Mouse (Mus musculus): Measurements from ENCODE around the gene Rph3al. TPM values are rescaled to one million over a fixed set of nuclear protein-coding genes. Genes with fewer than 3 reads are reported as not detected.

Gene Rph3al
- polyA plus RNA-seq, 1 experiment, result 12.6 TPM

DNA sequence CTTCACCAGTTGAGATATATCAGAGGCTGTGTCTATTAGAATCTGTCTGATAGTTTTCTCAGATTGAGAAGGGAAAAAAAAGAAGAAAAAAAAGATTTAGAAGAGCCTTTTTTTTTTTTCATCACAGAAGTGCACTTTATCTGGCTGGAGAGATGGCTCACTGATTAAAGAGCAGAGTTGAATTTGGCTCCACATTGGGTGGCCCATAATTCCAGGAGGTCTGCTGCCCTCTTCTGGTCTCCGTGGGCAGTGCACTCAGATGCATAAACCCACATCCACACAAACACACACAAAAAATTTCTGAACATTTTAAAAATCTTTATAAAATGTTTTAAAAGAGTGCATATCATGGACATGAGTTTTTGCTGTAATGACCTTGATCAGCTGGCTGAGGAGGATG is 35.8 kb upstream of the Rph3al start:
- no peak for TF ChIP-seq POLR2A (IDR thresholded peaks at IDR 0.05; ENCODE audit: low read depth, low read length)
- TF ChIP-seq CTCF (conservative IDR thresholded peaks at IDR 0.05; ENCODE audit: insufficient read depth, insufficient read length, low read depth, low read length), result peak; percentile 48
- Histone ChIP-seq H3K4me1 (ENCODE audit: control insufficient read depth, insufficient read depth, low read length) (no peaks in the 10 kb centered on the region), H3K4me3 (ENCODE audit: insufficient read depth, low read depth, low read length) (no peak overlapping the region), H3K27me3 (replicated peaks; ENCODE audit: control insufficient read depth, insufficient read depth, low read length) (no peaks in the 10 kb centered on the region), H3K36me3 (ENCODE audit: control insufficient read depth, insufficient read depth, low read length) (no peaks in the 10 kb centered on the region), H3K27ac (ENCODE audit: insufficient read depth, low read depth, low read length) (no peak overlapping the region)
- DNase-seq, result peak; percentile 17
- WGBS, result 94% methylated on average over 1 of the region's 1 CpGs

DNA sequence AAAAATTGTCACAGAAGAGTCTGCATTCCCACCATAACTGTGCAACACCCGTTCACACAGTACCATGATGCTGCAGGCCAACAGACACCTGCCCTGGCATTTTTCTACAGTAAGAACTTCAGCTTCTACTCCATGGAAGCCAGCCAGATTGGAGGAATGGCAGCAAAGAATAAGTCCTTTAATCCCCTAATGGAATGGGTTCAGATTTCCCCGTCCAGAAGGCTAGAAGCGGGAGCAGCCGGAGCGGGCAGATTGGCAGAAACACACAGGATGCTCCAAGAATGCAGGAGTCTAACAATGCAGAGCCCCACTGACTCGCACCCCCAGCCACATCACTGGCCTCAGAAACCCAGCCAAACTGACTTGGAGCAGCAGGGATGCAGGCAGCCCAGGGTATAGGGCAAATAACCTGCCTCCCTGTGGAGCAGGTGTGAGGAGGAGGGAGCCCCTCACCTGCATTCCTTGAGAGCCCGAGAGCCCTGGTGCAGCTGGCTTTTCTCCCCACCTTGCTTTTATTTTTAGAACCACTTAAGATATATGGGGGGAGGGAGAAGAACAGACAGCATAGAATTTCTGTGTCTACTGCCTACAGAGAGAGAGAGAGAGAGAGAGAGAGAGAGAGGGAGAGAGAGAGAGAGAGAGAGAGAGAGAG is 34.8 kb upstream of the Rph3al start:
- no peaks in the 10 kb centered on the region for H3K36me3 ChIP-seq (ENCODE audit: control insufficient read depth, insufficient read depth, low read length)
- DNase-seq, result no peak
- no peak for TF ChIP-seq POLR2A (IDR thresholded peaks at IDR 0.05; ENCODE audit: low read depth, low read length)
- no peak for TF ChIP-seq CTCF (conservative IDR thresholded peaks at IDR 0.05; ENCODE audit: insufficient read depth, insufficient read length, low read depth, low read length)
- no peak overlapping the region for H3K27ac ChIP-seq (ENCODE audit: insufficient read depth, low read depth, low read length)
- no peaks in the 10 kb centered on the region for H3K27me3 ChIP-seq (replicated peaks; ENCODE audit: control insufficient read depth, insufficient read depth, low read length)
- H3K4me1 ChIP-seq (ENCODE audit: control insufficient read depth, insufficient read depth, low read length), result no peaks in the 10 kb centered on the region
- H3K4me3 ChIP-seq (ENCODE audit: insufficient read depth, low read depth, low read length), result no peak overlapping the region
- 68% methylated on average over 7 of the region's 7 CpGs for WGBS

DNA sequence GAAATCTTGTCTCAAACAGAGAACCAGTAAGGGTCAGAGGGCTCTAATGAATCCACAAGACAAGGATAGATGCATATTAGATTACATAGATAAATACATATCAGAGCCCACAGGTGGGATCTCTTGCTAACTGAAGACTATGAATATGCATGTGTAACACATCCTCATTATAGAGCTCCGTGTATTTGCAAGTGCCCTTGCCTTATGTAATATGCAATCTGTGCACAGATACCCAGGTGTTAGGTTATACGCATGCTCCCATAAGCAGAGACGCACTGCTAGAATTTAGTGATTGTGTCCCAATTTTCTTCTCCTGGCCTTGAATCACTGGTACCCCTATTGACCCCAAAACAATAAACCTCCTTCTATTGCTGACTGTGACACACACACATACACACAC is 34.0 kb upstream of the Rph3al start:
- no peak overlapping the region for H3K4me3 ChIP-seq (ENCODE audit: insufficient read depth, low read depth, low read length)
- no peak for TF ChIP-seq POLR2A (IDR thresholded peaks at IDR 0.05; ENCODE audit: low read depth, low read length)
- no peak for TF ChIP-seq CTCF (conservative IDR thresholded peaks at IDR 0.05; ENCODE audit: insufficient read depth, insufficient read length, low read depth, low read length)
- H3K36me3 ChIP-seq (ENCODE audit: control insufficient read depth, insufficient read depth, low read length), result no peaks in the 10 kb centered on the region
- no peaks in the 10 kb centered on the region for H3K4me1 ChIP-seq (ENCODE audit: control insufficient read depth, insufficient read depth, low read length)
- no peak for DNase-seq
- WGBS, result 90% methylated on average over 3 of the region's 3 CpGs
- no peaks in the 10 kb centered on the region for H3K27me3 ChIP-seq (replicated peaks; ENCODE audit: control insufficient read depth, insufficient read depth, low read length)
- no peak overlapping the region for H3K27ac ChIP-seq (ENCODE audit: insufficient read depth, low read depth, low read length)

DNA sequence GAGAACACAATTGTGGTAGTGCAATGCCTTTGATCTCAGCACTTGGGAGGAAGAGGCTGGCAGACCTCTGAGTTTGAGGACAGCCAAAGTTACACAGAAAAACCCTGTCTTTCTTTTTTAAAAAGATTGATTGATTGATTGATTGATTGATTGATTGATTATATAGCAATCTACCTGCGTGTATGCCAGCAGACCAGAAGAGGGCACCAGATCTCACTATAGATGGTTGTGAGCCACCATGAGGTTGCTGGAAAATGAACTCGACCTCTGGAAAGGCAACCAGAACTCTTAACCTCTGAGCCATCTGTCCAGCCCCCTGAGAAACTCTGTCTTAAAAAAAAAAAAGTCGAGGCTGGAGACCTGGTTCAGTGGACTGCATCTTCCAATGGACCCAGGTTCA is 32.4 kb upstream of the Rph3al start:
- H3K27me3 ChIP-seq (replicated peaks; ENCODE audit: control insufficient read depth, insufficient read depth, low read length), result no peaks in the 10 kb centered on the region
- H3K4me1 ChIP-seq (ENCODE audit: control insufficient read depth, insufficient read depth, low read length), result peaks cover 2% of the 10 kb centered on the region; the same call in 1 of the 2 replicates
- TF ChIP-seq POLR2A (IDR thresholded peaks at IDR 0.05; ENCODE audit: low read depth, low read length) (no peak), CTCF (conservative IDR thresholded peaks at IDR 0.05; ENCODE audit: insufficient read depth, insufficient read length, low read depth, low read length) (peak; percentile 14; the same call in 1 of the 2 replicates)
- 30% methylated on average over 3 of the region's 3 CpGs for WGBS
- H3K27ac ChIP-seq (ENCODE audit: insufficient read depth, low read depth, low read length), result no peak overlapping the region
- H3K4me3 ChIP-seq (ENCODE audit: insufficient read depth, low read depth, low read length), result no peak overlapping the region
- H3K36me3 ChIP-seq (ENCODE audit: control insufficient read depth, insufficient read depth, low read length), result no peaks in the 10 kb centered on the region
- DNase-seq, result no peak

DNA sequence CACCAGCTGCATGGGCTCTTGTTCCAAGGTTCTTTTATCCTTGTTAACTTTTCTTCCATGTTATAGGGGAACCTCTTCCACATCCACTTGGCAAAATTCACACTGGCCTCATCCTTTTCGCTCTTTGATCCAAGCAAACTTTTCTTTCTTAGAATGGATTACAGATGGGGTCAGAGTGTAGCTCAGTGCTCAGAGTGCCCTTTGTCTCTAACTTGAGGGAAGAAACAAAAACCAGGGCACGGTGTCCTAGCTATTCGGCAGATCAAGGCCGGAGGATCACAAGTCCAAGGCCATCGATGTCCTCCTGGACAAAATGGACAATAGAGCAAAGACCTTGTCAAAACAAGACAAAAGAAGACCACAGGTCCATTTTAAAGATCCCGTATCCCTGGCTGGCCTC is 30.5 kb upstream of the Rph3al start:
- 79% methylated on average over 6 of the region's 6 CpGs for WGBS
- Histone ChIP-seq H3K4me1 (ENCODE audit: control insufficient read depth, insufficient read depth, low read length) (peaks cover 2% of the 10 kb centered on the region; the same call in 1 of the 2 replicates), H3K27me3 (replicated peaks; ENCODE audit: control insufficient read depth, insufficient read depth, low read length) (no peaks in the 10 kb centered on the region), H3K4me3 (ENCODE audit: insufficient read depth, low read depth, low read length) (no peak overlapping the region), H3K36me3 (ENCODE audit: control insufficient read depth, insufficient read depth, low read length) (no peaks in the 10 kb centered on the region), H3K27ac (ENCODE audit: insufficient read depth, low read depth, low read length) (no peak overlapping the region)
- TF ChIP-seq CTCF (conservative IDR thresholded peaks at IDR 0.05; ENCODE audit: insufficient read depth, insufficient read length, low read depth, low read length), result no peak
- DNase-seq, result peak; percentile 66

DNA sequence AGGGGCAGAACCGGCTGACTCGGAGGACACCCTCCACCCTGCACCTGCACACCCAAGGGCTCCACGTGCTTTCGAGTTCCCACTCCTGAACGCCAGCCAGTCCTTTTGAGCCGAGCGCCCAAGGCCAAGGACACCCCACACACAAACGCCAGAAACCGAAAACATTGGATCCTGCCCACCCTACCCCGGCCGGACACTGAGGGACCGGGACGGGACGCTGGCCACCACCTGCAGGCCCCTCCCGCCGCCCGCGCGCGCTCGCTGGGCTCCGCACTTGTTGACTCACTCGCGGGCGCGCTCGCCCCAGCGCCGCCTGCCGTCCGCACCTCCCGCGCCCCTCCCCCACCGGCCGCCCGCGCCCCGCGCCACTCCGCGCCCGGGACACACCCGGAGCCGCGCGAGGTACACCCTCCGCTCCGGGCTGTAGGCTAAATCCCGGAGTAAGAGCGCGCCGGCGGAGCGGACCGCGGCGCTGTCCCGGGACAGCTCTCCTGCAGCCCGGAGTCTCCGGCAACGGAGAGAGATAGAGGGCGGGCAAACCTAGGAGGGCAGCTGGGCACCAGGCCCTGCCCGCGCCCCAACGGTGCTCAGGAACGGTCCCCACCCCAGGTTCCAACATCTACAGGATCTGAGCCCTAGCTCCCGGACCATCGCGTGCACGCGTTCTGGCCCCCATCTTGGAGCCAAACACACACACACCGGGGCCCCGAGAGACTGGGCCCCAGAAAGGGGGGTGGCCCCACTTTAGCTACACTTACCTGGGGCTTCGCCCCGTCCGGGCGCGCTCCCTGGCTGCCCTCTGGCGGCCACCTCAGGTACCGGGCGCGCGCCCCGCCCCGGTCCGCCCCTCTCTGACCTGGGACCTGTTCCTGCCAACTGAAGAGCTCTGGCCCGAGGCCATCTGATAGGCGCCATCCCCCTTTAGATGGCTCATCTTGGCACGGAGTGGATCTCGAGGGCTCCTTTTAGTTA is 28.5 kb upstream of the Rph3al start:
- H3K4me3 ChIP-seq (ENCODE audit: insufficient read depth, low read depth, low read length), result peak overlapping the region; percentile 76
- under 1% methylated on average over 90 of the region's 90 CpGs for WGBS
- no peaks in the 10 kb centered on the region for H3K27me3 ChIP-seq (replicated peaks; ENCODE audit: control insufficient read depth, insufficient read depth, low read length)
- H3K36me3 ChIP-seq (ENCODE audit: control insufficient read depth, insufficient read depth, low read length), result no peaks in the 10 kb centered on the region
- peaks cover 2% of the 10 kb centered on the region; the same call in 1 of the 2 replicates for H3K4me1 ChIP-seq (ENCODE audit: control insufficient read depth, insufficient read depth, low read length)
- TF ChIP-seq CTCF (conservative IDR thresholded peaks at IDR 0.05; ENCODE audit: insufficient read depth, insufficient read length, low read depth, low read length) (peak; percentile 62), POLR2A (IDR thresholded peaks at IDR 0.05; ENCODE audit: low read depth, low read length) (no peak)
- peak; percentile 91 for DNase-seq
- H3K27ac ChIP-seq (ENCODE audit: insufficient read depth, low read depth, low read length), result peak overlapping the region; percentile 80
